Mouse (Mus musculus): ENCODE results near the gene Theg. TPM values are rescaled to one million over a fixed set of nuclear protein-coding genes. Genes with fewer than 3 reads are reported as not detected.
A peak's percentile ranks its signal among the peaks of the same experiment; 100 is the strongest.

Theg gene
- polyA plus RNA-seq (2015; fragmentation: Nextera tagmentation; extraction: Ambion mirVana), result not detected in 2 replicates

DNA sequence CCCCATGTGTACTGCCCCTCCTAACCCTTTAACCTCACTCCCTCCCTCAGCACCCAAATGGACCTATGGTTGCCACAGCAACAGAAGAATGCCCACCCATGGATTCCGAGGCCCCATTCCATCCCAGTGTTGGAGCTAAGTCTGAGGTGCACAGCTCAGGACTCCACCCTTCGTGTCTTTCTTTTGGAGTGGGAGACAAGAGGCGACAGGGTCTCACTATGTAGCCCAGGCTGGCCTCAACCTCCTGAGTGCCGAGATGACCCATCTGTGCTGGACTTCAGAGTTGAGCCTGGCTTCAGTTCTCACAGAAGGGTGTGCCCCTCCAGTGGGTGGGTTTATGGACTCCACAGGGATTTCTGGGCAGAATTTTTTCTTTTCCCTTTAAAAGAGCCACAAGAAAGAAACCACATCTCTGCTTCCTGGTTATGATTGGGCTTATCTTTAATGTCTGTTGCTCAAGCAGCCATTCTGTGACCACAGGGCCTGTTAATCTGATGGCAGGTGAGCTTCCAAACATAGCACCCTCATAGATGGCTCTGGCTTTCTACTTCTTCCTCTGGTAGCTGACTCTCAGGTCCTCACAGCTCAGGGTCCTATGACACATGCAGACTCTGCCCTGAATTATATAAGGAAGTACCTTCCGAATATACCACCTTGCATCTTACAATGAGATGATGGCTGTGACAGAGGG, at the start of gene Theg:
Gene Theg (minus strand): TSS at position 271 of the 691 bp plus-strand sequence.
- 81% methylated on average over 5 of the region's 5 CpGs for WGBS
- no peak within 1 kb of the TSS for H3K4me3 ChIP-seq (replicated peaks; ENCODE audit: low read length)
- ATAC-seq (ENCODE audit: insufficient read depth, low FRiP score), result no peak
- H3K27ac ChIP-seq (ENCODE audit: low read length), result no peak within 1 kb of the TSS
- no peak within 1 kb of the TSS for H3K9ac ChIP-seq (ENCODE audit: low read length)
- H3K4me2 ChIP-seq (ENCODE audit: low read depth, low read length), result no peak within 1 kb of the TSS
- no peaks in the 10 kb centered on the region for H3K36me3 ChIP-seq (ENCODE audit: control insufficient read depth, insufficient read depth, low read length)
- H3K4me1 ChIP-seq (ENCODE audit: control insufficient read depth, insufficient read depth, low read length), result no peaks in the 10 kb centered on the region
- H3K27me3 ChIP-seq (ENCODE audit: control insufficient read depth, insufficient read depth, low read length), result no peaks in the 10 kb centered on the region
- no peaks in the 10 kb centered on the region for H3K9me3 ChIP-seq (replicated peaks; ENCODE audit: control insufficient read depth, low read length)

DNA sequence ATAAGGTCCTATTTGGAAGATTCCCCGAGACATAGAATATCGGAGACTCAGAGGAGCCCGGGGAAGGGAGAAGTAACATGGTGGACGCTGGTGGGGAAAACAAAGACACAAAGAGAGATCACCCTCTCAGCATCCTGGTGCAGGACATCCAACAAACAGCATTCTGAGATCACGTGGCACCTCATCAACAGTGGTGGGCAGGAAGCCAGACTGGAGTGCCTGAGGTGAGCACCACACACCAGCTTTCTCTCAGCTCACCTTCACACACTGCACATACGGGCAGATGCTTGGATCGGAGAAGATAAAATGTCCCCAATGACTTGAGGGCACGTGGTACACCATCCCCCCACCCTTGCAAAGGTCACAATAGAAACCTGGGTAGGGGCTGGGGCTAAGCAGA, 49.2 kb upstream of the Theg start:
- Histone ChIP-seq H3K4me2 (ENCODE audit: low read depth, low read length) (0 out of 2 replicates have a peak overlapping the region, but pooled peaks have one; percentile 84), H3K4me3 (replicated peaks; ENCODE audit: low read length) (no peak overlapping the region), H3K27me3 (ENCODE audit: control insufficient read depth, insufficient read depth, low read length) (peaks cover 7% of the 10 kb centered on the region)

DNA sequence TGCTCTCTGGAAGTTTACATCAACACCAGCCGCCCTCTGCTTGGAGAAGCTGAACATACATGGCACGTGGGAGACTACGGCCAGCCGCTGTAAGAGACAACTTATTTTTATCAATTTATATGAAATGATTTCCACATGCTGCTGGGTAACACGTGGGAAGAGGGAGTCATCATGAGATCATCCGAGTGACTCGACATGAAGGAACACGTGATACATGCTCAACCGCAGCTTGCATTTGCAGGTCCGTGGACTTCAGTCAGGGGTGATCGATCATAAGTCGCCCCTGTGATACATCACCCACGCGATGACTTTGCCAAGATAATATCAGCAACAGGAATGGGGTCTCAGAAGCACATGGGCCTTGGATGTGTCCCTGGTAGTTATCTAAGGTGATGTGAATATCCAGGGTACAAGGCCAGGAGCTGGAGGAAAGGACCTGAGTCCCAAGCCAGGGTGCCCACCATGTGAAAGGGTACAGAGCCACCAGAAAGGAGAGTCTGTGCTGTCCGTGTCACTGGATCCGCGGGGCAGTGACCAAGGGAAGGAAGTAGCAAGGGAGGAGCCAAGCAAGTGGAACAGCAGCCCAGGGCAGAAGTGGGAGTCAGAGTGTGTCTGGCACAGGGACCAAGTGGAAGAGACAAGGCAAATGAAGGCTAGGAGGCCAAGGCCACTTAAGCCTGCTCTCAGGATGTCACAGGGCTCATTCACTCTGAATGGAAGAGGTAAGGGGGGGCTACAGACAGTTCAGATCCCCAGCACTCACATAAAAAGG, 46.1 kb upstream of the Theg start:
- no peak overlapping the region for H3K4me3 ChIP-seq (replicated peaks; ENCODE audit: low read length)
- no peak overlapping the region for H3K4me2 ChIP-seq (ENCODE audit: low read depth, low read length)
- no peak overlapping the region for H3K27ac ChIP-seq (ENCODE audit: low read length)
- ATAC-seq (ENCODE audit: insufficient read depth, low FRiP score), result no peak
- peaks cover 3% of the 10 kb centered on the region; the same call in 1 of the 2 replicates for H3K4me1 ChIP-seq (ENCODE audit: control insufficient read depth, insufficient read depth, low read length)
- no peaks in the 10 kb centered on the region for H3K36me3 ChIP-seq (ENCODE audit: control insufficient read depth, insufficient read depth, low read length)
- H3K9me3 ChIP-seq (replicated peaks; ENCODE audit: control insufficient read depth, low read length), result no peaks in the 10 kb centered on the region
- peaks cover 4% of the 10 kb centered on the region; the same call in 1 of the 2 replicates for H3K27me3 ChIP-seq (ENCODE audit: control insufficient read depth, insufficient read depth, low read length)
- no peak overlapping the region for H3K9ac ChIP-seq (ENCODE audit: low read length)
- 78% methylated on average over 17 of the region's 17 CpGs for WGBS

More for the DNA sequence above, 49.2 kb upstream of the Theg start:
- ATAC-seq (ENCODE audit: insufficient read depth, low FRiP score), result no peak
- peaks cover 10% of the 10 kb centered on the region for H3K4me1 ChIP-seq (ENCODE audit: control insufficient read depth, insufficient read depth, low read length)
- no peaks in the 10 kb centered on the region for H3K36me3 ChIP-seq (ENCODE audit: control insufficient read depth, insufficient read depth, low read length)
- WGBS, result 84% methylated on average over 8 of the region's 8 CpGs
- no peak overlapping the region for H3K9ac ChIP-seq (ENCODE audit: low read length)
- H3K9me3 ChIP-seq (replicated peaks; ENCODE audit: control insufficient read depth, low read length), result no peaks in the 10 kb centered on the region
- H3K27ac ChIP-seq (ENCODE audit: low read length), result no peak overlapping the region

DNA sequence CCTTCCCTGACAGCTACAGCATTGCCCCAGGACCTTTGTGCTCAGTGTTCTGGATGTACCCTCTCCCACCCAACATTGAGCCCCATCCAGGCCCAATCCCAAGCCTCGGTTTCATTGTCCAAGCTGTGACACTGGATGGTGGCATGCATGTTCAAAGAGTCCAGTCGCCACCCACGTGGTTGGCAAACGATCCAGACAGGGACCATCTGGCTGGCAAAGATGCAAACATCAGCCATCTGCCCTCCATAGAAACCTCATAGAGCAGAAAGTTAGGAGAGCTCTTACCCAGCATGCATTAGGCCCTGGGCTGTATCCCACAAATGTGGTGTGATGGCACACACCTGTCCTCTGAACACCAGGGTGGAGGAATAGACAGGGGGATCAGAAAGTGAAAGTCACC, 44.3 kb upstream of the Theg start:
- Histone ChIP-seq H3K4me1 (ENCODE audit: control insufficient read depth, insufficient read depth, low read length) (no peaks in the 10 kb centered on the region), H3K36me3 (ENCODE audit: control insufficient read depth, insufficient read depth, low read length) (no peaks in the 10 kb centered on the region), H3K9ac (ENCODE audit: low read length) (no peak overlapping the region), H3K27me3 (ENCODE audit: control insufficient read depth, insufficient read depth, low read length) (no peaks in the 10 kb centered on the region), H3K9me3 (replicated peaks; ENCODE audit: control insufficient read depth, low read length) (no peaks in the 10 kb centered on the region), H3K4me3 (replicated peaks; ENCODE audit: low read length) (no peak overlapping the region), H3K4me2 (ENCODE audit: low read depth, low read length) (no peak overlapping the region), H3K27ac (ENCODE audit: low read length) (no peak overlapping the region)
- no peak for ATAC-seq (ENCODE audit: insufficient read depth, low FRiP score)
- WGBS, result 80% methylated on average over 4 of the region's 4 CpGs

- ATAC-seq (ENCODE audit: insufficient read depth, low FRiP score), result no peak
- H3K9me3 ChIP-seq (replicated peaks; ENCODE audit: control insufficient read depth, low read length), result no peaks in the 10 kb centered on the region
- H3K9ac ChIP-seq (ENCODE audit: low read length), result no peak overlapping the region
- no peaks in the 10 kb centered on the region for H3K36me3 ChIP-seq (ENCODE audit: control insufficient read depth, insufficient read depth, low read length)
- H3K27ac ChIP-seq (ENCODE audit: low read length), result no peak overlapping the region
- 88% methylated on average over 5 of the region's 5 CpGs for WGBS
- no peaks in the 10 kb centered on the region for H3K4me1 ChIP-seq (ENCODE audit: control insufficient read depth, insufficient read depth, low read length)
- no peaks in the 10 kb centered on the region for H3K27me3 ChIP-seq (ENCODE audit: control insufficient read depth, insufficient read depth, low read length)
- no peak overlapping the region for H3K4me2 ChIP-seq (ENCODE audit: low read depth, low read length)
- no peak overlapping the region for H3K4me3 ChIP-seq (replicated peaks; ENCODE audit: low read length)
Measured at GRCm38 (mm10) chr10:79628377-79628776, 41.2 kb upstream of the Theg start.

- Histone ChIP-seq H3K4me1 (ENCODE audit: control insufficient read depth, insufficient read depth, low read length) (no peaks in the 10 kb centered on the region), H3K4me2 (ENCODE audit: low read depth, low read length) (no peak overlapping the region), H3K36me3 (ENCODE audit: control insufficient read depth, insufficient read depth, low read length) (no peaks in the 10 kb centered on the region), H3K9me3 (replicated peaks; ENCODE audit: control insufficient read depth, low read length) (no peaks in the 10 kb centered on the region), H3K27me3 (ENCODE audit: control insufficient read depth, insufficient read depth, low read length) (no peaks in the 10 kb centered on the region), H3K4me3 (replicated peaks; ENCODE audit: low read length) (no peak overlapping the region), H3K27ac (ENCODE audit: low read length) (no peak overlapping the region), H3K9ac (ENCODE audit: low read length) (no peak overlapping the region)
- 80% methylated on average over 10 of the region's 10 CpGs for WGBS
- no peak for ATAC-seq (ENCODE audit: insufficient read depth, low FRiP score)
Measured at GRCm38 (mm10) chr10:79626156-79626555, 39.0 kb upstream of the Theg start.

DNA sequence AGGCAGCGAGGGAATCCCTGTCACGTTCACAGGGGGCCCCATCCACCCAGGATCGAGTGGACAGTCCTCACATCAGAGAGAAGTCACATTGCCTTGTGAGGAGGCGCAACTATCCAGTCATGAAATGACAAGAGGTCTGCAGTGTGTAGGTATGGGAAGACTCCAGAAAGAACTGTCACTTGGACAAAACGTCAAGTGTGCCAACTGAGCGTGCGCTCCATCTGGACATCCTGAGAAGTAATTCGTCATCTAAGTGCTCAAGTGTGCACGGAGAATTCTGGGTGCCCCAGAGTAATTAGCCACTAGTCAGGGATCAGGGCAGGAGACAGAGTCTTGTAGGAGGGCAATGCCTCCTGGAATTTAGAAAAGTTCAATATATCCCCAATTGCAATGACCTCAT, 38.3 kb upstream of the Theg start:
- H3K9ac ChIP-seq (ENCODE audit: low read length), result no peak overlapping the region
- no peaks in the 10 kb centered on the region for H3K9me3 ChIP-seq (replicated peaks; ENCODE audit: control insufficient read depth, low read length)
- WGBS, result 69% methylated on average over 9 of the region's 9 CpGs
- no peaks in the 10 kb centered on the region for H3K36me3 ChIP-seq (ENCODE audit: control insufficient read depth, insufficient read depth, low read length)
- H3K4me2 ChIP-seq (ENCODE audit: low read depth, low read length), result no peak overlapping the region
- ATAC-seq (ENCODE audit: insufficient read depth, low FRiP score), result no peak
- H3K4me3 ChIP-seq (replicated peaks; ENCODE audit: low read length), result no peak overlapping the region
- H3K27me3 ChIP-seq (ENCODE audit: control insufficient read depth, insufficient read depth, low read length), result no peaks in the 10 kb centered on the region
- no peaks in the 10 kb centered on the region for H3K4me1 ChIP-seq (ENCODE audit: control insufficient read depth, insufficient read depth, low read length)
- H3K27ac ChIP-seq (ENCODE audit: low read length), result no peak overlapping the region

- 68% methylated on average over 12 of the region's 12 CpGs for WGBS
Measured at GRCm38 (mm10) chr10:79623950-79624349, 36.8 kb upstream of the Theg start.

GRCm38 (mm10) chr10:79616376-79616775, 29.2 kb upstream of the Theg start:
- no peak overlapping the region for H3K4me2 ChIP-seq (ENCODE audit: low read depth, low read length)
- 86% methylated on average over 5 of the region's 5 CpGs for WGBS
- ATAC-seq (ENCODE audit: insufficient read depth, low FRiP score), result no peak
- H3K9me3 ChIP-seq (replicated peaks; ENCODE audit: control insufficient read depth, low read length), result no peaks in the 10 kb centered on the region
- H3K27me3 ChIP-seq (ENCODE audit: control insufficient read depth, insufficient read depth, low read length), result peaks cover 22% of the 10 kb centered on the region
- H3K27ac ChIP-seq (ENCODE audit: low read length), result no peak overlapping the region
- no peaks in the 10 kb centered on the region for H3K36me3 ChIP-seq (ENCODE audit: control insufficient read depth, insufficient read depth, low read length)
- H3K4me1 ChIP-seq (ENCODE audit: control insufficient read depth, insufficient read depth, low read length), result peaks cover 6% of the 10 kb centered on the region; the same call in 1 of the 2 replicates
- H3K4me3 ChIP-seq (replicated peaks; ENCODE audit: low read length), result no peak overlapping the region
- H3K9ac ChIP-seq (ENCODE audit: low read length), result no peak overlapping the region

More at GRCm38 (mm10) chr10:79623950-79624349, 36.8 kb upstream of the Theg start:
- Histone ChIP-seq H3K27me3 (ENCODE audit: control insufficient read depth, insufficient read depth, low read length) (no peaks in the 10 kb centered on the region), H3K36me3 (ENCODE audit: control insufficient read depth, insufficient read depth, low read length) (no peaks in the 10 kb centered on the region), H3K4me1 (ENCODE audit: control insufficient read depth, insufficient read depth, low read length) (no peaks in the 10 kb centered on the region), H3K9ac (ENCODE audit: low read length) (no peak overlapping the region), H3K4me3 (replicated peaks; ENCODE audit: low read length) (no peak overlapping the region), H3K27ac (ENCODE audit: low read length) (no peak overlapping the region), H3K9me3 (replicated peaks; ENCODE audit: control insufficient read depth, low read length) (no peaks in the 10 kb centered on the region), H3K4me2 (ENCODE audit: low read depth, low read length) (no peak overlapping the region)
- no peak for ATAC-seq (ENCODE audit: insufficient read depth, low FRiP score)
